In the genomic region with DNA sequence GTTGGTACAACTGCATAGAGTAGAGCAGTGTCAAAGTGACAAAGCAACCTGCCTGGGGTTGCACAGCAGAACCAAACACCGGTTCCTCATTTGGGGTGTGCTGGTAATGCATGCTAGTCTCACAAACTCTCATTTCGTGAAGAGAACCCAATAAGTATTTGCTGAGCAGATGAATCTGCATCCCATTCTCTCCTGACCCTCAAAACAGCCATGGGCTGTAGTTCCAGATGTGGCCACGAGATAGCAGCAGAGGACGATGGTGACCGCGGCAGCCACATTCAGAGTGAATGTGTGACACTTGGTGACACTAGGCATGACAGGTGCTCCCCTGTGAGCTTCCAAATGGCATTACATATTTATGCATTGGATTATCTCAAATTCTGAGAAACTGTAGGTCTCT, we compare ENCODE assay signal across 8 mouse cellular contexts. TPM values are rescaled to one million over a fixed set of nuclear protein-coding genes. Genes with fewer than 3 reads are reported as not detected.
DNase-seq lines count a peak whose midpoint lies in the region; ATAC-seq and TF ChIP-seq lines count a peak whose summit lies in the region.

No protein-coding gene starts in this region.

- H3K27me3 ChIP-seq in forebrain, embryonic 12.5 days, result peaks cover 19% of the 10 kb centered on the region; the same call in 1 of the 2 replicates
- H3K27me3 ChIP-seq in neural tube, embryonic 14.5 days (ENCODE audit: control insufficient read depth, insufficient read depth, low read length), result no peaks in the 10 kb centered on the region

- DNase-seq in ES-E14 (ENCODE audit: low read depth, low spot score), result no peak
- DNase-seq in c-Kit-positive CD71-positive TER-119-positive erythroid progenitor cells, embryonic 14.5 days (ENCODE audit: low spot score), result peak; percentile 91
- DNase-seq in heart, postnatal 10 days, result peak; percentile 94 to 96
- peak; percentile 82 to 92 for DNase-seq in kidney, postnatal 25 days
- peak; percentile 93 for DNase-seq in lung, adult 2 months
- DNase-seq in thymus, adult 18-20 months, result peak; percentile 73 to 84

- TF ChIP-seq POLR2A in lung, adult 2 months (IDR thresholded peaks at IDR 0.05; ENCODE audit: borderline replicate concordance, extremely low read depth, low read depth, low read length), result no peak

- WGBS in forebrain, embryonic 12.5 days, result 1% methylated on average over 6 of the region's 6 CpGs
- 1% methylated on average over 6 of the region's 6 CpGs for WGBS in lung, adult 2 months
- 0% methylated on average over 6 of the region's 6 CpGs for WGBS in neural tube, embryonic 14.5 days

- peak; percentile 94 for TF ChIP-seq CTCF in lung, adult 2 months (IDR thresholded peaks at IDR 0.05; ENCODE audit: insufficient read depth, low read length)

- H3K27ac ChIP-seq in ES-E14 (ENCODE audit: insufficient read depth, low read depth, low read length, poor library complexity, severe bottlenecking), result no peak overlapping the region
- H3K27ac ChIP-seq in forebrain, embryonic 12.5 days, result peak overlapping the region; percentile 47; the same call in 1 of the 2 replicates
- H3K27ac ChIP-seq in neural tube, embryonic 14.5 days (ENCODE audit: low read depth, low read length), result peak overlapping the region; percentile 31; the same call in 1 of the 2 replicates

- H3K9me3 ChIP-seq in ES-E14 (ENCODE audit: control insufficient read depth, insufficient read depth, low read depth, low read length), result no peaks in the 10 kb centered on the region
- no peaks in the 10 kb centered on the region for H3K9me3 ChIP-seq in forebrain, embryonic 12.5 days
- no peaks in the 10 kb centered on the region for H3K9me3 ChIP-seq in neural tube, embryonic 14.5 days (ENCODE audit: control insufficient read depth, low read length)

- H3K36me3 ChIP-seq in ES-E14 (ENCODE audit: control insufficient read depth, insufficient read depth, low read length, poor library complexity, severe bottlenecking), result no peaks in the 10 kb centered on the region
- H3K36me3 ChIP-seq in forebrain, embryonic 12.5 days (replicated peaks), result no peaks in the 10 kb centered on the region
- no peaks in the 10 kb centered on the region for H3K36me3 ChIP-seq in neural tube, embryonic 14.5 days (ENCODE audit: control insufficient read depth, insufficient read depth, low read length)

- H3K4me1 ChIP-seq in ES-E14 (ENCODE audit: control insufficient read depth in 2 of 2, insufficient read depth in 2 of 2, low read length in 2 of 2, poor library complexity in 1 of 2), result peaks cover 0 to 12% of the 10 kb centered on the region in 2 experiments; a peak in 1 of 4 replicates
- H3K4me1 ChIP-seq in forebrain, embryonic 12.5 days, result peaks cover 46% of the 10 kb centered on the region
- H3K4me1 ChIP-seq in lung, adult 2 months (ENCODE audit: control insufficient read depth, insufficient read depth, low read length), result peaks cover 19% of the 10 kb centered on the region
- peaks cover 30% of the 10 kb centered on the region for H3K4me1 ChIP-seq in neural tube, embryonic 14.5 days (ENCODE audit: control insufficient read depth, insufficient read depth, low read length)

- H3K9ac ChIP-seq in ES-E14 (ENCODE audit: insufficient read depth, low read depth, low read length, poor library complexity, severe bottlenecking), result peak overlapping the region; percentile 63
- peak overlapping the region; percentile 58 for H3K9ac ChIP-seq in forebrain, embryonic 12.5 days
- H3K9ac ChIP-seq in neural tube, embryonic 14.5 days (replicated peaks; ENCODE audit: low read depth, low read length), result no peak overlapping the region

- peak overlapping the region; percentile 92 for H3K4me2 ChIP-seq in forebrain, embryonic 12.5 days
- H3K4me2 ChIP-seq in neural tube, embryonic 14.5 days (ENCODE audit: low read depth, low read length), result peak overlapping the region; percentile 86

- 0 out of 2 replicates have a peak, but pooled peaks have one; percentile 2 for ATAC-seq in forebrain, embryonic 12.5 days (ENCODE audit: low FRiP score)
- ATAC-seq in neural tube, embryonic 14.5 days (ENCODE audit: low read depth), result no peak

- intact Hi-C loops in heart, postnatal 10 days (cut with DNase I), result loop anchor here (1.0 to 5.0 kb wide), 3 partner anchors 12 to 90 kb away; partner anchors contain the start of gene Iqcn

- peak overlapping the region; percentile 61 to 78 for H3K4me3 ChIP-seq in ES-E14 (ENCODE audit: insufficient read depth in 1 of 2, low read depth in 1 of 2, low read length in 2 of 2, poor library complexity in 1 of 2, severe bottlenecking in 1 of 2)
- H3K4me3 ChIP-seq in forebrain, embryonic 12.5 days (replicated peaks), result peak overlapping the region; percentile 44
- peak overlapping the region; percentile 48 for H3K4me3 ChIP-seq in lung, adult 2 months (replicated peaks; ENCODE audit: extremely low read depth, low read depth, low read length)
- H3K4me3 ChIP-seq in neural tube, embryonic 14.5 days (ENCODE audit: low read depth, low read length), result peak overlapping the region; percentile 35

- in situ Hi-C loops in ES-E14 (cut with MboI; ENCODE audit: low sequenced_read_pairs in 2 of 2, unreplicated experiment in 2 of 2), result no loop called here

TF ChIP-seq in ES-E14, 5 proteins besides CTCF, POLR2A, EP300 and RAD21:
- TF ChIP-seq MAFK (IDR thresholded peaks at IDR 0.05; ENCODE audit: insufficient read depth, low read depth, low read length), result 0 out of 2 replicates have a peak, but pooled peaks have one; percentile 34
- TF ChIP-seq ZC3H11A (IDR thresholded peaks at IDR 0.05; ENCODE audit: borderline replicate concordance, low read depth, low read length), result 0 out of 2 replicates have a peak, but pooled peaks have one; percentile 14
- no peak for TF ChIP-seq ZNF384 (IDR thresholded peaks at IDR 0.05; ENCODE audit: low read depth, low read length)
- TF ChIP-seq HCFC1 (IDR thresholded peaks at IDR 0.05; ENCODE audit: borderline replicate concordance, insufficient read depth, low read length), result peak; percentile 38; the same call in 1 of the 2 replicates

RNA-seq across cellular contexts. Expression of gene Ssbp4, which starts 3.2 kb away (rescaled TPM):
- 85.5 and 142 TPM in 2 replicates for total RNA-seq in ES-E14 (2012; rRNA removed)
- 97.4 and 106 TPM in 2 replicates for polyA plus RNA-seq in forebrain, embryonic 12.5 days (2016; fragmentation: Nextera tagmentation; extraction: Ambion mirVana)
- total RNA-seq in heart, postnatal 10 days (2021), result 10 to 100 TPM; 54.7 to 55.6 TPM
- polyA plus RNA-seq in lung, adult 2 months (2012; rRNA removed), result 228 and 351 TPM in 2 replicates
- polyA plus RNA-seq in neural tube, embryonic 14.5 days (2014; fragmentation: Nextera tagmentation; extraction: Ambion mirVana), result 163 and 240 TPM in 2 replicates

RNA-seq across cellular contexts. Expression of gene Lrrc25, which starts 4.1 kb away (rescaled TPM):
- 0.13 TPM in 1 of 2 replicates, not detected in the other for total RNA-seq in ES-E14 (2012; rRNA removed)
- 0.31 and 0.45 TPM in 2 replicates for polyA plus RNA-seq in forebrain, embryonic 12.5 days (2016; fragmentation: Nextera tagmentation; extraction: Ambion mirVana)
- total RNA-seq in heart, postnatal 10 days (2021), result 1 to 10 TPM; 1.1 to 1.6 TPM
- 10.4 and 10.5 TPM in 2 replicates for polyA plus RNA-seq in lung, adult 2 months (2012; rRNA removed)
- 0.20 and 1.8 TPM in 2 replicates for polyA plus RNA-seq in neural tube, embryonic 14.5 days (2014; fragmentation: Nextera tagmentation; extraction: Ambion mirVana)

RNA-seq across cellular contexts. Expression of gene Isyna1, which starts 17.7 kb away (rescaled TPM):
- 161 and 250 TPM in 2 replicates for total RNA-seq in ES-E14 (2012; rRNA removed)
- 101 and 107 TPM in 2 replicates for polyA plus RNA-seq in forebrain, embryonic 12.5 days (2016; fragmentation: Nextera tagmentation; extraction: Ambion mirVana)
- 10 to 100 TPM; 25.8 to 29.6 TPM for total RNA-seq in heart, postnatal 10 days (2021)
- 102 and 112 TPM in 2 replicates for polyA plus RNA-seq in lung, adult 2 months (2012; rRNA removed)
- 65.5 and 73.3 TPM in 2 replicates for polyA plus RNA-seq in neural tube, embryonic 14.5 days (2014; fragmentation: Nextera tagmentation; extraction: Ambion mirVana)

RNA-seq across cellular contexts. Expression of gene Gdf15, which starts 20.4 kb away (rescaled TPM):
- 7.0 and 18.8 TPM in 2 replicates for total RNA-seq in ES-E14 (2012; rRNA removed)
- polyA plus RNA-seq in forebrain, embryonic 12.5 days (2016; fragmentation: Nextera tagmentation; extraction: Ambion mirVana), result 0.14 TPM in 1 of 2 replicates, not detected in the other
- total RNA-seq in heart, postnatal 10 days (2021), result 1 to 10 TPM in 1 of 2 experiments, under 1 TPM in 1; 0.86 to 1.1 TPM
- polyA plus RNA-seq in lung, adult 2 months (2012; rRNA removed), result 5.4 and 6.6 TPM in 2 replicates
- polyA plus RNA-seq in neural tube, embryonic 14.5 days (2014; fragmentation: Nextera tagmentation; extraction: Ambion mirVana), result 0.54 TPM in 1 of 2 replicates, not detected in the other

RNA-seq across cellular contexts. Expression of gene Pgpep1, which starts 48.3 kb away (rescaled TPM):
- total RNA-seq in ES-E14 (2012; rRNA removed), result 15.5 and 21.4 TPM in 2 replicates
- polyA plus RNA-seq in forebrain, embryonic 12.5 days (2016; fragmentation: Nextera tagmentation; extraction: Ambion mirVana), result 69.3 and 70.4 TPM in 2 replicates
- total RNA-seq in heart, postnatal 10 days (2021), result 10 to 100 TPM; 39.6 to 42.9 TPM
- 32.2 and 33.7 TPM in 2 replicates for polyA plus RNA-seq in lung, adult 2 months (2012; rRNA removed)
- 74.5 and 85.2 TPM in 2 replicates for polyA plus RNA-seq in neural tube, embryonic 14.5 days (2014; fragmentation: Nextera tagmentation; extraction: Ambion mirVana)
